Mouse (Mus musculus) hindbrain, embryonic 13.5 days (tissue): ENCODE results near the gene Mapk10. TPM values are rescaled to one million over a fixed set of nuclear protein-coding genes. Genes with fewer than 3 reads are reported as not detected.

Experiments
- ATAC-seq: fragments of 200-750 bp; cut with Nextera tagmentation; 2 replicates; pipeline ENCODE4 v1.8.0; 2017; ENCODE audit warnings: moderate TSS enrichment; ENCODE audit not compliant: low FRiP score
- H3K27ac ChIP-seq: fragments of 300-500 bp; sonication (generic); 2 replicates; pipeline ENCODE4 v1.5.1; 2015; ENCODE audit warnings: inconsistent platforms, mild to moderate bottlenecking, moderate library complexity
- H3K27me3 ChIP-seq: fragments of 300-500 bp; sonication (generic); 2 replicates; pipeline ENCODE4 v1.6.1; 2015; ENCODE audit warnings: mild to moderate bottlenecking, inconsistent platforms
- H3K36me3 ChIP-seq: fragments of 300-500 bp; sonication (generic); 2 replicates; pipeline ENCODE4 v1.6.1; 2015; ENCODE audit warnings: mild to moderate bottlenecking, inconsistent platforms
- H3K4me1 ChIP-seq: fragments of 300-500 bp; sonication (generic); replicated peaks from 2 replicates; pipeline ENCODE4 v1.6.1; 2015; ENCODE audit warnings: inconsistent platforms
- H3K4me2 ChIP-seq: fragments of 300-500 bp; sonication (generic); 2 replicates; pipeline ENCODE4 v1.6.1; 2015; ENCODE audit warnings: inconsistent platforms, mild to moderate bottlenecking, moderate library complexity
- H3K4me3 ChIP-seq: fragments of 300-500 bp; sonication (generic); 2 replicates; pipeline ENCODE4 v1.5.1; 2015; ENCODE audit warnings: mild to moderate bottlenecking, inconsistent platforms
- H3K9ac ChIP-seq: fragments of 300-500 bp; sonication (generic); 2 replicates; pipeline ENCODE4 v1.6.1; 2015; ENCODE audit warnings: mild to moderate bottlenecking, inconsistent platforms
- H3K9me3 ChIP-seq: fragments of 300-500 bp; sonication (generic); 2 replicates; pipeline ENCODE4 v1.6.1; 2016; ENCODE audit warnings: inconsistent platforms
- WGBS: fragments of 180-500 bp; shearing (Covaris S2); methylation state at CpG from one replicate; pipeline ENCODE4 v1.1.7; 2015; 5-methylcytosine and 5-hydroxymethylcytosine counted together
- polyA plus RNA-seq: library from polyadenylated mRNA; unstranded; fragments of >200 nt; fragmentation: Nextera tagmentation; extraction: Ambion mirVana; gene quantifications from 2 replicates; pipeline ENCODE4 v1.2.1, GENCODE M21; 2015

The Mapk10 gene
- polyA plus RNA-seq, 1 experiment from 2014 or later = 88.8 TPM

GRCm38 (mm10) chr5:103197796-103198325, 13.3 kb downstream of the Mapk10 start:
- no peaks in the 10 kb centered on the region for H3K9me3 ChIP-seq
- no peak overlapping the region; the same call in 1 of the 2 replicates for H3K27ac ChIP-seq
- WGBS = 73% methylated on average over 2 of the region's 2 CpGs
- H3K4me2 ChIP-seq = no peak overlapping the region
- H3K36me3 ChIP-seq = peaks cover 13% of the 10 kb centered on the region
- peaks cover 32% of the 10 kb centered on the region for H3K4me1 ChIP-seq
- no peak overlapping the region for H3K9ac ChIP-seq
- no peak for ATAC-seq
- no peak overlapping the region for H3K4me3 ChIP-seq
- H3K27me3 ChIP-seq = no peaks in the 10 kb centered on the region

GRCm38 (mm10) chr5:103194549-103194948, 16.6 kb downstream of the Mapk10 start:
- ATAC-seq = no peak
- Histone ChIP-seq H3K4me1 (peaks cover 48% of the 10 kb centered on the region), H3K36me3 (no peaks in the 10 kb centered on the region), H3K27me3 (no peaks in the 10 kb centered on the region), H3K9me3 (no peaks in the 10 kb centered on the region), H3K4me2 (no peak overlapping the region), H3K4me3 (no peak overlapping the region), H3K9ac (no peak overlapping the region), H3K27ac (peak overlapping the region; percentile 72)
- 45% methylated on average over 6 of the region's 6 CpGs for WGBS

- Histone ChIP-seq H3K9me3 (no peaks in the 10 kb centered on the region), H3K4me2 (no peak overlapping the region), H3K4me1 (peaks cover 48% of the 10 kb centered on the region), H3K9ac (no peak overlapping the region), H3K27ac (peak overlapping the region; percentile 72), H3K4me3 (no peak overlapping the region), H3K36me3 (no peaks in the 10 kb centered on the region), H3K27me3 (no peaks in the 10 kb centered on the region)
- peak; percentile 40; the same call in 1 of the 2 replicates for ATAC-seq
- 65% methylated on average over 3 of the region's 3 CpGs for WGBS
Observed at GRCm38 (mm10) chr5:103193700-103194099, 17.4 kb downstream of the Mapk10 start.

DNA sequence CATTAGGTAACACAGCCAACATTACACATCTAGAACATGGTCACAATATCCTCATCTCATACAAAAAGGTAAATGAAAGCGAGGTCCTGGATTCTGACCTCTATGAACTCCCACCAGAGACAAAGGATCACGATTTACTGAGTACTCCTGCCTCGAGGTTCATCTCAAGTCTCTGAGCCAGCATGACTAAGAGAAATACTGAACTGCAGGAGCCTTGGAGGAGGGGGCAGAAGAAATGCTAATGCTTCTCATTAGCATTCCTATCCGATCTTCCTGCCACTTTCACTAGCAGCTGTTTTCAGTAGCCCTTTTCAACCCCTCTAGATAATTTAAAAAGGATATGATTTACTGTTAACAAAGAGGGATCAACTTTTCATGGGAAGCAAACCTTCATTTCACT, 19.6 kb downstream of the Mapk10 start:
- WGBS = 15% methylated on average over 4 of the region's 4 CpGs
- 0 out of 2 replicates have a peak, but pooled peaks have one; percentile 18 for ATAC-seq
- H3K9me3 ChIP-seq = peaks cover 6% of the 10 kb centered on the region
- H3K9ac ChIP-seq = no peak overlapping the region
- H3K4me2 ChIP-seq = no peak overlapping the region
- no peaks in the 10 kb centered on the region for H3K27me3 ChIP-seq
- H3K4me3 ChIP-seq = no peak overlapping the region
- peaks cover 44% of the 10 kb centered on the region for H3K4me1 ChIP-seq
- H3K36me3 ChIP-seq = peaks cover 7% of the 10 kb centered on the region
- no peak overlapping the region for H3K27ac ChIP-seq

DNA sequence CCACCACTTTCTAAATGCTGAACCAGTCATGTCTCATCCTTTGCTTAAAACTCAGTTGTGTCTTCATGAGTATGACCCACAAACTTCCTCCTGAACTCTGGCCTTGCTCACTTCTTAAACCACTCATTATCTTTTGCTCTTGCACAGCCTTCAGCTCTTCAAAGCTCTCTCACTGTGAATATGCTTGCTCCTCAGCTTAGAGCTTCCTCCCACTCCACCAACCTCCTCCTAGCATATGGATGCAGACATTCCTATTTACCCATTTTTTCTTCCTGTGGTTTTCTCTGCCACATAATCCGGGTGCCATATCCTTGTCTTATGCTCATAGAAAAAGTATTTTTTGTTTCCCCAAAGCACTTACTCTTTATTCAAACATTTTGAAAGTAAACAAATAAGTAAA, 26.9 kb downstream of the Mapk10 start:
- no peaks in the 10 kb centered on the region for H3K27me3 ChIP-seq
- no peak overlapping the region for H3K4me2 ChIP-seq
- WGBS = 98% methylated on average over 1 of the region's 1 CpGs
- H3K9me3 ChIP-seq = peaks cover 12% of the 10 kb centered on the region
- no peak overlapping the region for H3K27ac ChIP-seq
- H3K9ac ChIP-seq = no peak overlapping the region
- H3K36me3 ChIP-seq = peaks cover 15% of the 10 kb centered on the region
- no peaks in the 10 kb centered on the region for H3K4me1 ChIP-seq
- no peak overlapping the region for H3K4me3 ChIP-seq
- no peak for ATAC-seq

GRCm38 (mm10) chr5:103181622-103182021, 29.5 kb downstream of the Mapk10 start:
- no peak for ATAC-seq

GRCm38 (mm10) chr5:103177010-103177409, 34.1 kb downstream of the Mapk10 start:
- peaks cover 4% of the 10 kb centered on the region; the same call in 1 of the 2 replicates for H3K36me3 ChIP-seq
- H3K27me3 ChIP-seq = no peaks in the 10 kb centered on the region
- ATAC-seq = peak; percentile 52
- peak overlapping the region; percentile 82 for H3K27ac ChIP-seq
- peaks cover 27% of the 10 kb centered on the region for H3K4me1 ChIP-seq
- 25% methylated on average over 5 of the region's 5 CpGs for WGBS
- H3K4me3 ChIP-seq = no peak overlapping the region
- no peaks in the 10 kb centered on the region for H3K9me3 ChIP-seq
- peak overlapping the region; percentile 55 for H3K9ac ChIP-seq
- peak overlapping the region; percentile 17; the same call in 1 of the 2 replicates for H3K4me2 ChIP-seq

More at GRCm38 (mm10) chr5:103181622-103182021, 29.5 kb downstream of the Mapk10 start:
- Histone ChIP-seq H3K27ac (no peak overlapping the region), H3K4me1 (peaks cover 11% of the 10 kb centered on the region), H3K9me3 (peaks cover 6% of the 10 kb centered on the region), H3K4me2 (no peak overlapping the region), H3K36me3 (peaks cover 8% of the 10 kb centered on the region), H3K9ac (no peak overlapping the region), H3K27me3 (no peaks in the 10 kb centered on the region), H3K4me3 (no peak overlapping the region)
- WGBS = 90% methylated on average over 10 of the region's 10 CpGs

DNA sequence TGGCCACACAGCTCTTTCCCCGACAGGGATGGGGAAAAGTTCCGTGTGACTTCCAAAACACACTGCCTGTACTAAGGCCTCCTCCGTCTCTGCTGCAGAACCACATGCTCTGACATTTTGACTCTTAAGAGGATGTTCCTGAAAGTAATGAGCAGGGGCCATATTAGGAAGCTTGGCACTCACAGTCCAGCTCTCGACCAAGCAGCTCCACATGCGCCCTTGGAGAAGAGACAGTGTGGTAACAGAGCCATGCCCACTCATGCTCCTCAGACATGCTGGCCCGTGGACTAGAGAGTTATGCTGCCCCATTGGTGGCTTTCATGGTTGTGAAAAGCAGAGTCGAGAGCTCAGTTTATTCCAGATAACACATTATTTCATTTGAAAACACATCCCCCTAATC, 35.1 kb downstream of the Mapk10 start:
- no peaks in the 10 kb centered on the region for H3K9me3 ChIP-seq
- peak overlapping the region; percentile 35; the same call in 1 of the 2 replicates for H3K27ac ChIP-seq
- no peak overlapping the region for H3K4me2 ChIP-seq
- H3K4me1 ChIP-seq = peaks cover 27% of the 10 kb centered on the region
- H3K36me3 ChIP-seq = 0 out of 2 replicates have a peak, but pooled peaks cover 3% of the 10 kb centered on the region
- WGBS = 91% methylated on average over 7 of the region's 7 CpGs
- no peak for ATAC-seq
- no peak overlapping the region for H3K9ac ChIP-seq
- no peaks in the 10 kb centered on the region for H3K27me3 ChIP-seq
- no peak overlapping the region for H3K4me3 ChIP-seq

DNA sequence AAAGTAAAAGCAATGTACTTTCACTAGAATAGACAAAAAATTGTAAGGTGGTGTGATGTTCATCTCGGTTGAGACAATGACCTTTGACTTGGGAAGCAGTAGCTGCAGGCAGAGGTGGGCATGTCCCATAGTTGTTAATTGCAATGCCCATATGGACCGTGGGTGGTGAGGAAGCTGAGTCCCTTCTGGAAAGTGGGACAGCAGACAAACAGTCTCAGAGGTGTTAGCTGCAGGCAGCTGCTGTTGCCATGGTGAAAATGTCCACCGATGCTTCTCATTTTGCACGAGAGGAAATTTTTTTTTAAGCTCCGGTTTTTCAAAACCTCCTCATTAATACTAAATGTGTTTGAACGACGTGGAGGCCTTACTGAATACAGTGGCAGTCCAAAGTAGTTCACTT, 36.5 kb downstream of the Mapk10 start:
- no peak for ATAC-seq
- Histone ChIP-seq H3K4me3 (no peak overlapping the region), H3K27me3 (no peaks in the 10 kb centered on the region), H3K4me1 (peaks cover 27% of the 10 kb centered on the region), H3K9me3 (no peaks in the 10 kb centered on the region), H3K4me2 (no peak overlapping the region), H3K9ac (no peak overlapping the region), H3K27ac (no peak overlapping the region), H3K36me3 (0 out of 2 replicates have a peak, but pooled peaks cover 5% of the 10 kb centered on the region)
- WGBS = 49% methylated on average over 7 of the region's 7 CpGs

GRCm38 (mm10) chr5:103171207-103171606, 39.9 kb downstream of the Mapk10 start:
- Histone ChIP-seq H3K9ac (no peak overlapping the region), H3K9me3 (no peaks in the 10 kb centered on the region), H3K4me1 (peaks cover 18% of the 10 kb centered on the region), H3K4me3 (no peak overlapping the region), H3K27me3 (no peaks in the 10 kb centered on the region), H3K4me2 (no peak overlapping the region), H3K36me3 (0 out of 2 replicates have a peak, but pooled peaks cover 5% of the 10 kb centered on the region), H3K27ac (no peak overlapping the region)
- ATAC-seq = no peak
- WGBS = 89% methylated on average over 3 of the region's 3 CpGs

DNA sequence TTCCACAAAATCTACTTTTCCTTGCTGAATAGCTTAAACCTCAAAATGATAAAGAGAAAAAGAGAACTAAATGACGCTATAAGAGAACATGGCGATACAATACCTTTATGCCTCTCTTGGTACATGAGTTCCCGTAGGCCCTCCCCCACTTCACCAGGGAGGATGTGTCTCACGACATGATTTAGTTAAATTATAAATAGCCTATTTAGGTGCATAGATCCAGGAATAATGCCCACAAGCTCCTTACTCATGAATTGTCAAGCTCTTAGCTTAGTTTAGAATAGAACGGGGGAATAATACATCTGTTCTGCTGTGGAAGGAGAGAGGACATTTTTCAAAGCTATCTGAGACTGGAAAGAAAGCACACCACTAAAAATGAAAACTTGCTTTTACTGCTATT, 43.8 kb downstream of the Mapk10 start:
- ATAC-seq = no peak
- H3K9ac ChIP-seq = no peak overlapping the region
- peaks cover 11% of the 10 kb centered on the region for H3K4me1 ChIP-seq
- no peaks in the 10 kb centered on the region for H3K9me3 ChIP-seq
- H3K27ac ChIP-seq = peak overlapping the region; percentile 31; the same call in 1 of the 2 replicates
- H3K4me3 ChIP-seq = no peak overlapping the region
- peaks cover 5% of the 10 kb centered on the region; the same call in 1 of the 2 replicates for H3K36me3 ChIP-seq
- 61% methylated on average over 5 of the region's 5 CpGs for WGBS
- no peak overlapping the region for H3K4me2 ChIP-seq
- H3K27me3 ChIP-seq = no peaks in the 10 kb centered on the region

- H3K4me2 ChIP-seq = no peak overlapping the region
- H3K4me1 ChIP-seq = peaks cover 17% of the 10 kb centered on the region
- no peak for ATAC-seq
- H3K36me3 ChIP-seq = peaks cover 5% of the 10 kb centered on the region; the same call in 1 of the 2 replicates
- no peak overlapping the region for H3K4me3 ChIP-seq
- no peaks in the 10 kb centered on the region for H3K27me3 ChIP-seq
- 71% methylated on average over 2 of the region's 2 CpGs for WGBS
- H3K9ac ChIP-seq = no peak overlapping the region
- H3K27ac ChIP-seq = peak overlapping the region; percentile 58
- H3K9me3 ChIP-seq = no peaks in the 10 kb centered on the region
Observed at GRCm38 (mm10) chr5:103166755-103167154, 44.4 kb downstream of the Mapk10 start.

GRCm38 (mm10) chr5:103164022-103164421, 47.1 kb downstream of the Mapk10 start:
- 93% methylated on average over 3 of the region's 3 CpGs for WGBS
- Histone ChIP-seq H3K27ac (no peak overlapping the region), H3K27me3 (no peaks in the 10 kb centered on the region), H3K9ac (no peak overlapping the region), H3K4me3 (no peak overlapping the region), H3K9me3 (no peaks in the 10 kb centered on the region), H3K4me2 (no peak overlapping the region), H3K36me3 (no peaks in the 10 kb centered on the region; the same call in 1 of the 2 replicates), H3K4me1 (peaks cover 37% of the 10 kb centered on the region)
- no peak for ATAC-seq
